Mouse (Mus musculus) gonadal fat pad, adult 2 months (tissue): ENCODE results near the gene Nrap. TPM values are rescaled to one million over a fixed set of nuclear protein-coding genes. Genes with fewer than 3 reads are reported as not detected.

Experiments
- DNase-seq: peaks from one replicate; pipeline ENCODE4 v3.0.0-alpha.2; 2012; ENCODE audit warnings: low read depth
- polyA plus RNA-seq: library from polyadenylated mRNA; depleted of rRNA; stranded (reverse); fragments of >200 nt; gene quantifications from 2 replicates; pipeline ENCODE4 v1.2.3, GENCODE M21; 2012; rRNA removed

Nrap gene
- polyA plus RNA-seq, 1 experiment: 1.1 TPM

DNA sequence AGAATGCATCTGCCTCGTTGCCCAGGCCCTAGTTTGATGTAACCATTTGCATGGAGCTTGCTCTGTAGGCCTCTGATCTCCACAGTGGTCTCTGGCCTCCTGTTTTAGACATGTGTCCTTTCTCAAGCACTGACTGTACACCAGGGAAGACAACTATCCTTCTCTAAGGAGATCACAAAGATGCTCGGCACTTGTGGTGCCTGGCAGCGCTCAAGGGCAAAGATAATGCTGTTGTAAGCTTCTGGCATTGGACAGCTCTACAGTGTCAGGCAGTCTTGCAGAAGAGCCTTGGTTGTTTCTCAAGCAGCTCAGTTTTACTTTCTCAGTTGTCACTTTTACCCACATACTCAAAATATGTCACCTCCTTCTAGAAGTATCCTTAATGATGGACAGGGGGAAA lies 73.3 kb downstream of the Nrap start:
- DNase-seq: no peak

DNA sequence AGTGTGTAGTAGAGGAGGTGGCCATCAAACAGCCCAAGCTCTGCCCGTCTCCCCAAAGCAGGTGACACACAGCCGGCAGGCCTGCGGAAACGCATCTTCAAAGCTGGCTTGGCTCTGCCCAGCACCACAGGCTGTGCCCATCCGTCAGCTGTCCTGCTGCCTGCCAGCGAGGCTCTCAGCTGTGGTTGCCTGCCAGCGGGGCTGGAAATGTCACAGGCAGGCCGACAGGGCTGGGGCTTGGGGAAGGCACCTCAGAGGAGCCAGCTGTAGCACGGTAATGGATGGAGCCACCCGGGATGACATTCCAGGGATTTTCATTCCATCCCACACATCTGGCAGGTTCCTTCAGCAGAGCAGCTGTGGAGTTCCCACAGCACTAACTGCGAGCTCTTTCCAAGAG lies 89.0 kb downstream of the Nrap start:
- DNase-seq: no peak

DNA sequence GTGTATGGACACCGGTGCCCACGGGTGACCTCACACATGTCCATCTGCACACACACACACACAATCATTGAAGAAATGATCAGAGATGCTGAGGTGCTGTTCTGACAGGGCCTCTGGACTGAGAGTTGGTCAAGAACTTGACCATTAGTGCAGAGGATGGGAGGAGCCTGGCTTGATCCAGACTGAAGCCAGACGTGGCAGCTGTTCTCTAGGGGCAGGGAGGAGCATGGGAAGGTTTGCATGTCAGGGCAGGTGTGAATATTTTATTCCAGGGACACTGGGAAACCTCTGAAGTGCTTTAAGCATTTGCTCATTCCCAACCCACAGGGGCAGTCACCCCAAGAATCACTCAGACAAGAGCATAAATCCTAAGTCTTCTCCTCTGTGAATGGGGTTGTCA lies 92.6 kb downstream of the Nrap start:
- no peak for DNase-seq

DNA sequence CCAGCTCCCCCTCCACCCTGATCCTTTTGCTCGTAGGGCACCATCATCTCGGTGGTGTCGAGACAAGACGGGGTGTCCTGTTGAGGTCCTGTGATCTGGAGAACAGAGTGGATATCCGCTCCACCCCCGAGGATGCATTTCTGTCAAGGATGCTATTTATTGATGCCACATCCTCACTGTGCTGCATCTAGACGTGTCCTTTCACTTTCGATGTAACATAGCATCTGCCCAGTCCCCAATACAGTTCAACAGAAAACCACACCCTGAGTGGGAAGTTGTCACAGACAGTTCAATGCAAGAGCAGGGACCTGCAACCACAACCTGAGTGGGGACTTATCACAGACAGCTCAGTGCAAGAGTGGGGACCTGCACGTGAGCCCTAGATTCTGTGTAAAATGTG lies 93.2 kb downstream of the Nrap start:
- DNase-seq: no peak

DNA sequence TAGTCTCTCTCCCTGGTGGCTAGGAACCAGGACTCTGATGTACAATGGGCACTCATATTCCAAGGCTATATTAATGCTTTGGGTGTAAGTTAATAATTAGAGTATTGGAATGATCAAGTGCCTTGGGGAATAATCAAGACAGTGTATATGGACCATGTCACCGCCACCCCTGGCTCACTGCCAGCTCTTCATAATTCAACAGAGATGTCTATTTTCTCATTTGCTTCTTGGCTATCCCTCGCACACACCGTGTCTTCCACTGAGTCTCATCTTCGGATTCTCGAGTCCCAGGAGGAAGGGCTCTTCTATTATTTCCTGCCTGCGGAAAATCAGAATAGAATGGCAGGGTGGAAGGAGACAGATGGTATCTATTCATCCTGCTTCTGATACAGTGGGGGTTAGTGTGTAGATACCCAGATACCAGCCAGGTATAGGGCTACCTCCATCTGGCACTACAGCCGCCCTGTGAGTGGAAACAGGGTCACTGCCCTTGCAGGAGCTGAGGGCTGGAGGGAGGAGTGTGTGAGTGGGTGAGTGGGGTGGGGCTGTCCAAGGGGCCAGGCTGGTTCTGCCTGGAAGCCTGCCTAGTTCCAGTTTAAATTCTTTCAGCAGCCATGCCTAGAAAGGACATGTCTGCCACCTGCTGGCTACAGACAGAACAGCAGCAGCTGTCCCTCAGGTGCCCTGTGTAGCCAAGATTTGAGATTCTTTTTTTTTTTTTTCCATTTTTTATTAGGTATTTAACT lies 95.0 kb downstream of the Nrap start:
- DNase-seq: no peak

DNA sequence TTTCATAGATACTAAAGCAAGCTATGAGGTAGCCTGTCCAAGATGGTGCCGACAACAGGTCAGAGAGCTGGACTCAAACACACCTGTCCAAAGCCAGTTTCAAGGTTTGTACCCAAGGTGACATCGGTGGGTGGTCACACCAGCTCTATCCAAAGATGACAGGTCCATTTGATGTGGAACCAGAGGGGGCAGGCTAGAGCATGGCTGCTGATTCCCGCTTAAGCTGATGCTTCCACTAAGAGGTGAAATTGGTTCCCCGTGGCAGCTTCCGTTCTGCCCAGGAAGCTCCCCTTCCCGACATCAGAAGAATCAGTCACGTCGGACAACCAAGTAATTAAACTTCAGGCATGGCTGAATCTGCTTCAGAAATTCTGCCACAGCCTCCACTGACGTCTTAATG lies 97.5 kb downstream of the Nrap start:
- DNase-seq: no peak

DNA sequence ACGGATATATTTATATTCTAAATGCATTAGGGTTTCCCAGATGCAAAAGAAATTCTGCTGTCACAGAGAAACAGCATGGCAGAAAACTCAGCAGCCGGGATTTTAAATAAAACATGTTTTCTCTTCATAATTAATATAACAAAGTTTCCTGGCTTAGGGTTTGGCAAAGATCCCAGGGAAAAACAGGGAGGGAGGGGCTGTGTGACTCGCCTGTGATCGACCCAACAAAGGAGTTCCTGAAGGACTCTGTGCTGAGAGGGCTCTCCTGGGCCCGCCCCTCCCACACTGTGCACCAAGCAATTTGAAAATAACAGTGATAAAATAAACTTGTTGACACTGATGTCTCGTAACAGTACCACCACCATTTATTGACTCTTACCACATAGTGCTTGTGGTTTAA lies 97.9 kb downstream of the Nrap start:
- no peak for DNase-seq

DNA sequence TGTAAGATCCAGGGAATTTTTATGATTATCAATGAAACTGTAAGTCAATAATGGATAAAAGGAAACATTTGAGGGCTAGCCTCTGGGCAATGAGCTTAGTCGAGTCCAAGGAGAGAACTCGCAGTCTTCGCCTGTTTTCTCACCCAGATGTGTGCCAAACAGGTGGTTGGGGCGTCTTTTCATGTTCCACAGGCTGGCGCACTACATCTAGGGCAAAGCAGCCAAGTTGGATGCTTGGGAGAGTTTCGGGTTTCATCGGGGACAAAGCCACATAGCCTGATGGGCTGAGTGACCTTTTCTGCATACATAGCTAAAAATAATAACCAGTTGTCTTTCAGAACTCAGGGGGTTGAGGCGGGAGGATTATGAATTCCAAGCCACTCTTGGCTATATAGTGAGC lies 100.2 kb downstream of the Nrap start:
- no peak for DNase-seq

DNA sequence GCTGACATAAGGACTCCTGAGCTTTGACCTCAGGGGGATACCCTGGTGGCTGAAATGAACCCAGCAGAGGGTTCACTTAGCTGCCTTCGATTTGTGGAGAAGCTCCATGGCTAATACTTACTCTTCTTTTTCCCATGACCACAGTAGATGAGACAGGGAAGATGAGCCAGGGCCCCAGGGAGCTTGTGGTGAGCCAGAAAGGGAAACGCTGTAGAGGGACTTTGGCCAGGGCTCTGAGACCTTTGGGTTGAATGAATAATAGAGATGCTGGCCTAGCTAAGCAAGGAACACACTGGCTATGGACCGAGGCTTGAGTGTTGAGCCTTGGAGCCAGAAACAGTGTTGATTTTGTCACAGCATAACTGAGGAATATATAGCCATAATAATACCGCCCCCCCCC lies 101.4 kb downstream of the Nrap start:
- no peak for DNase-seq

DNA sequence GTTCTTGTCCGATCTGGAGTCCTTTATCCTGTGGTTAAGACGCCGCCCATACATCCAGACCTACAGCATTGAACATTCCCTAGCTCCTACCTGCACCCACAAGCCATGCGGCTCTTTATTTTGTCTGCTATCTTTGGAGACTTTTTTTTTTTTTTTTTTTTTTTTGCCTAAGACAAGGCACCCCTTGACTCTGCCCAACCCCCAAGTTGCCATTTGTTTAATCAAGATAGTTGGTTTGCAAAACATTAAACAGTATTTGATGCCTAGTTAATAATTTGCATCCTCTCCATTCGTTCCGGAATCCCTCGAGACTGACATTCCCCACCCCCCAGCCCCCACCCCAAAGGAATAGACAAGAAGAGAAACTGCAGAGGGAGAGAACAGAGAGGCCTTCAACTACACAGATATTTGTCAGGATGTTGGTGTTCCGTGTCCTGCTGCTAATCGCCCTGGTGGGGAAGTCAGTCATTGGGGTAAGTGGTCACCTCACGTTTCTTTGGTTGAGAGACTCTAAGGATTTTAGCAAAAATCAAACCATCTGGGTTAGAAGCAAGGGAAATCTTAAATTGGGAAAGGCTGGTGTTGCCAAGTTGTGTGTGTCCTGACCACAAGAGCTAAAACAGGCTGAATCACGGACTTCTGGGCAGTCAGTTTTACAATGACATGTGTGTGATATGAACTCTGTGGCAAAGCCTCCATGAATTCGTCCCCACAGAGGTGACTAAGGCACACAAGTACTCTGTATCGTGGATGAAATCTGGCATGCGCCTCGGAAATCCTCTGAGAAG lies 102.1 kb downstream of the Nrap start:
- DNase-seq: no peak

DNA sequence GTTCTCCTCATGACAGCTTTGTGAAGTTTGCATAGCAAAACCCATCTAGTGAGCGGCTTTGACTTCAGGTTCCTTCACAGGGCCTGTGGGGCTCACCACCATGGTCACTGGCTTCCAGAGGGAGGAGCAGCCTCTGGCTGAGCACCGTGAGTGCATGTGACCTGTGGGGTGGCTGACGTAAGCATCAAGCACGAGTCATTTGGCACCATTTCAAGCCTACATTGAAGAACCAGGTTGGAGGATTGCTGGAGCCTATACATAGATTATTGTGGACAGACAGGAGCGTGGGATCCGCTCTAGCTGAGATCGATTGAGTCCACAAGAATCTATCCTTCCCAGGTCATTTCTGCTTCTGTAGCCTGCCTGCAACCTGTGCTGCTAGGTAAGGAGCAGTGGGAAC lies 103.0 kb downstream of the Nrap start, which contains the start of gene Habp2:
TSS of gene Habp2 (plus strand) at position 272 of the 400 bp plus-strand sequence.
- DNase-seq: no peak

DNA sequence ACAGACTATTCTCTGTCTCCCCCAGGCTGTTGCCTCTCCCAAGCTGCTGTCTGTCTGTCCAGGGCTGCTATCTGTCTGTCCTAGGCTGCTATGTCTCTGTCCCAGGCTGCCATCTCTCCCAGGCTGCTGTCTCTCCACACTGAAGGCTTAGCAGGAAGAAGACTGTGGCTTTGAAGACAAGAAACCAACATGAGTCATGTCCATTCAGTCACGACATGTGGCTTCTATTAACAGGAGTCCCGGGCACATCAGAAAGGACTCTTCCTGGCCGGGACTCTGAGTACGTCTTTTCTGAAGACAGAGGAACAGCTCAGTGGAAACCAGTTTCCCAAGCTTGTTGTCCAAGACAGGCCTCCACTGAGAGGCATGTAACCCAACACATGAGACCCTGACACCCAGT lies 104.6 kb downstream of the Nrap start:
- DNase-seq: no peak

DNA sequence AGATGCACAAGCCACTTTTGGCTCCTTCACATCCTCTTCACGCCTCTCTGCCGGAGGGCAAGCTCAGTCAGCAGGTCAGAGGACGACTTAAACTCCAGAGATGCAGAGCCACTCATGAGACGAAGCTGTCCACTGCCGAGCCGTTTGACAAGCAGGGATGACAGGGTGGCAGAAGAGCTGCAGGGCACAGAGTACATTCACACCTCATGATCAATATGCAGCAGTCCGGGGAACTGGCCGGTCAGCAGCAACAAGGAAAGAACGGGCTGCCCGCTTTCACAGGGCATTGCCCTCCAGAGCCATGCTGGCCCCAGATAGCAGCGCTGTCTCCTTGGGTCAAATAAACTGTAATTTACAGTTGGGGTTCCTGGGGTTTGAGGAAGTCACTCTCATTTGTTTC lies 111.5 kb downstream of the Nrap start:
- no peak for DNase-seq

DNA sequence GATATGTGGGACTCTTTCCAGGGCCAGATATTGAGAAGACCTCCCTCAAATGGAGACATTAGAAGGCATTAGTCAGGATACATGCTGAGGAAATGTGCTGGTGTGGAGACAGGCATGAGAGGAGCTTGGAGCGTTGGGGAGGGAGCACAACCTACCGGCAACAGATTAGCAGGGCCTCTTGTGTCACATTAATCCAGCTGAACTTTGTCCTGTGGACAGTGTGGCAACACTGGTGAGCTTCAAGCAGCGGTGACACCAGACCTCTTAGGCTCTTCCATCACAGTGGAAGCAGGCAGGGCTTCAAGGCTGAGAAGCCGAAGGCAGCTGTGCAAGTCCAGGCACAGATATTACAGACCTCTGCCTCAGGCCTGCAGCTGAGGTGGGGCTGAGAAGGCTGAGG lies 111.9 kb downstream of the Nrap start:
- no peak for DNase-seq

DNA sequence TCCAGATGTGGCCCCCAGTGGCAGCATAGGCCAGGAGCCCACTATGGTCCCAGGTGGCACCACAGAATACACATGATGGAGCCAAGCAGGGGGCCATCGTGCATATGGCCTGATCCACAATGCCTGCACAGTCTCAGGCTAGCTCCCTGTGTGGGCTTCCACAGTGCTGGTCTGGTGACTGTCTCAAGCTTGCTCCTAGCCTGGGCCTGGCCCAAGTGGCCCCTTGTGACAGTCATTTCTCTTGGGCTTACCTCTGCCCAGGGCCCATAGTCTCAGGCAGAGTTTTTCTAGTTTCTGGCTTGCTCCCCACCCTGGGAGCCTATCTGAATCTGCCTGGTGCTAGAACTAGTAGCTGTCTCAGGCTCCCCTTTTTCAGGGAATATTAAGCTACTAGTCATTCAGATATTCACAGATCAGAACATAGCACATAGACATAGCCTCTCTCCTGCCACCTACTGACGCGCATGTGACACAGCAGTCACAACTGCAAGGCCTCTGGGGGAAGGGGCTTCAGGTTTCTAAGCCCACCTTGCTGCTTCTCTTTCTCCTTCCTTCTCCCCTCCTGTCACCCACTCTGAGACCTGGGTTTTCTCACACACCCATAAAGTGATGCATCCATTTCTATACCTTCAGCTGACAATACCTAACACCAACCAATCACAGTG lies 112.6 kb downstream of the Nrap start:
- no peak for DNase-seq

DNA sequence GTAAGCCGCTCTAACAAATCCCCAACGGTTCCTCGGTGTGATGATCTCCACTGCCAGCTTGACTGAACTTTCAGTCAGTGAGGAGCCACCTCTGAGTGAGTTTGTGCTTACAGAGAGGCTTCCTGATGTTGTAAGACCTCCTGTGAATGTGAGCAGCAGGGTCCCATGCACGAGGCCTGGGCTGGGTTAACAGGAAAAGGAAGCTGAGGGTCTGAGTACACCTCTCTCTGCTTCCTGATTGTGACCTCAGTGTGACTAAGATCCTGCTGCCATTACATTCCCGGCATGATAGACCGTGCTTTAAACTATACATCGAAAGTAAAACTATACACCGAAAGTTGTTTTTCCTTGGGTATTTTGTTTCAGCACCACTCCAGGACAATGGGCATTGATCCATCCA lies 117.8 kb downstream of the Nrap start:
- DNase-seq: no peak

Other genes with a start within 250 kb of the Nrap start
- 0.65 and 0.88 TPM in 2 replicates for gene Habp2, start 102.9 kb downstream of the Nrap start, polyA plus RNA-seq
- 16.6 and 17.7 TPM in 2 replicates for gene Casp7, start 7.1 kb upstream of the Nrap start, polyA plus RNA-seq
- 5.7 and 6.5 TPM in 2 replicates for gene Plekhs1, start 71.6 kb upstream of the Nrap start, polyA plus RNA-seq
- 8.0 and 8.3 TPM in 2 replicates for gene Dclre1a, start 158.2 kb upstream of the Nrap start, polyA plus RNA-seq
- 10.0 and 10.3 TPM in 2 replicates for gene Nhlrc2, start 158.2 kb upstream of the Nrap start, polyA plus RNA-seq